Mouse (Mus musculus): ENCODE results near the gene Gm10999. TPM values are rescaled to one million over a fixed set of nuclear protein-coding genes. Genes with fewer than 3 reads are reported as not detected.
"Not testable (repeated sequence)": the region's sequence is repeated elsewhere in the genome, so short reads cannot be mapped to it uniquely, and the experiment has no call there.

The Gm10999 gene
- polyA plus RNA-seq (2012; rRNA removed): not detected in 2 replicates

GRCm38 (mm10) chr8:129131561-129131960, at the start of gene Gm10999:
Gene Gm10999, minus strand, starts transcription at chr8:129131661.
- DNase-seq (ENCODE audit: extremely low spot score in 1 of 2, low spot score in 1 of 2): no peak

DNA sequence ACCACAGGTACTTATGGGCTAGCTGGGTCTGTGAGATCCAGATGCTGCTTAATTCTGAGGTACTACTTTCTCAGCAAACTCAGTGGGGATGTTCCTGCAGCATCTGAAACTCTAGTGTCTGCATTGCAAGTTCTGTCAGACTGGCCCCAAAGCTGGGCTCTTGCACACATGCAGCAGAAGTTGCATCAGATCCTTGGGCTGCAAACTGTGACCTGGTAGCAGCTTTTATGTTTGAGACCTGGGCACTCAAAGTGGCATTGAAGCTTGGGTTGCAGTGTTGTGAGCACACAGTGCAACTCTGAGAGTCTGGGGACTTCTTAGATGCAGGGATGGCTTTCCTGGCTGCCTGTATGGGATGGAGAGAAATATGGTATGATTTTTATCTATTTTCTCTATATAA, 2.0 kb upstream of the Gm10999 start:
- no peak for DNase-seq (ENCODE audit: extremely low spot score in 1 of 2, low spot score in 1 of 2)

GRCm38 (mm10) chr8:129115761-129116160, 15.7 kb downstream of the Gm10999 start:
- DNase-seq (ENCODE audit: extremely low spot score in 1 of 2, low spot score in 1 of 2): not testable (repeated sequence)

Other genes starting within 250 kb of the Gm10999 start
- not detected in 2 replicates for gene Ccdc7a, start 66.1 kb downstream of the Gm10999 start, polyA plus RNA-seq (2012; rRNA removed)
- not detected in 2 replicates for gene Ccdc7b, start 64.5 kb downstream of the Gm10999 start, polyA plus RNA-seq (2012; rRNA removed)
- 14.5 and 17.0 TPM in 2 replicates for gene 2610044O15Rik8, start 102.7 kb upstream of the Gm10999 start, polyA plus RNA-seq (2012; rRNA removed)

Data from frontal cortex, adult 2 months (tissue).